Mouse (Mus musculus) heart, postnatal 25 days (tissue): ENCODE data around the gene Bckdha. TPM values are rescaled to one million over a fixed set of nuclear protein-coding genes. Genes with fewer than 3 reads are reported as not detected.
A peak's percentile ranks its signal among the peaks of the same experiment; 100 is the strongest.

Experiments used
- DNase-seq: peaks from one replicate; pipeline ENCODE4 v3.0.0; 2022; ENCODE audit warnings: low spot score
- intact Hi-C: fragments of 180-260 bp; cut with DNase I; formaldehyde crosslinking; loops from one replicate; pipeline ENCODE4 v1.15.1; 2025
- total RNA-seq, 2 experiments: library from RNA; stranded (reverse); gene quantifications; 2 replicates each; pipeline ENCODE4 v1.2.3; 2021

Gene Bckdha
- total RNA-seq, 2 experiments from 2014 or later, result 184 to 199 TPM

- no peak for DNase-seq
- intact Hi-C loops, result loop anchor here (5.0 kb wide), 2 partner anchors 68 to 123 kb away; partner anchors contain the start of gene Hnrnpul1
Observed at GRCm38 (mm10) chr7:25684659-25685058, 25.9 kb upstream of the Bckdha start.

GRCm38 (mm10) chr7:25683474-25684180 is 24.8 kb upstream of the Bckdha start:
- DNase-seq, result no peak
- intact Hi-C loops, result loop anchor here (5.0 kb wide), 1 partner anchor 69 kb away; the partner anchor contains the start of gene Hnrnpul1

DNA sequence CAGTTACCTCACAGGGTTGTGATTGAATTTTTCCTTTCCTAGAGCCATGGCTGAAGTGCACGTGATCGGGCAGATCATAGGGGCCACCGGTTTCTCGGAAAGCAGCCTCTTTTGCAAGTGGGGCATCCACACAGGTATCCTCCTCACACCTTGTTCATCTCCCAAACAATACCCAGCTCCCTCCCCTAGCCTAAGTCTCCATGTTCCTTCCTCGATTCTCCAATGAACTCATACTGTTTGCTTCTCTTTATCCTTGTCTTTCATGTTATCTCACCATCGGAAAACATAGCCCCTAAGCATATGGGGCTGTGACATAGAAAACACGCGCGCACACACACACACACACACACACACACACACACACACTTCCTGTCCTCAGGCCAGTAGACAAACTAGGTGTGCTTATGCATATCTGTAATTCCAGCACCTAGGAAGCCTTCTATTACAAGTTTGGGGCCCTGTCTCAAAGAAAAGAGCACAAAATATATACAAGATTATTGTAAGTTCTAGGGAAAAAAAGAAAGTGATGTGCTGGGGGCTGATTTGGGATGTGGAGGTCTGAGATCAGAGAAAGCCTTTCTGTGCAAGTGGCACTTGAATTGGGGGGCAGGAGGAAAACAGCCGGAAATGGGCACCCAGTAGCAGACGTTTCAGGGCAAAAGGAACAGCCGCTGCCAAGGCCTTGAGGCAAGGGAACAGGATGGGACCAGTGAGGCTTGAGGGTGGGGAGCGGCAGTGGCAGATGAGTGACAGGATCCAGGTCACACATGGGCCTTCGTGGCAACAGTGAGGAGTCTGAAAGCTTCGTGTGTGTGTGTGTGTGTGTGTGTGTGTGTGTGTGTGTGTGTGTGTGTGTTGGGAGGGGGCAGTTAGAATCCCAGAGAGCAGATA is 22.8 kb upstream of the Bckdha start:
- intact Hi-C loops, result loop anchor here (5.0 kb wide), 1 partner anchor 71 kb away; the partner anchor contains the start of gene Hnrnpul1
- DNase-seq, result no peak

- peak; percentile 93 for DNase-seq
- intact Hi-C loops, result loop anchor here (5.0 kb wide), 1 partner anchor 72 kb away; the partner anchor contains the start of gene Hnrnpul1
Observed at GRCm38 (mm10) chr7:25680514-25681258, 21.9 kb upstream of the Bckdha start, which contains the start of gene B9d2. TSS of gene B9d2 (plus strand) at chr7:25680780.

DNA sequence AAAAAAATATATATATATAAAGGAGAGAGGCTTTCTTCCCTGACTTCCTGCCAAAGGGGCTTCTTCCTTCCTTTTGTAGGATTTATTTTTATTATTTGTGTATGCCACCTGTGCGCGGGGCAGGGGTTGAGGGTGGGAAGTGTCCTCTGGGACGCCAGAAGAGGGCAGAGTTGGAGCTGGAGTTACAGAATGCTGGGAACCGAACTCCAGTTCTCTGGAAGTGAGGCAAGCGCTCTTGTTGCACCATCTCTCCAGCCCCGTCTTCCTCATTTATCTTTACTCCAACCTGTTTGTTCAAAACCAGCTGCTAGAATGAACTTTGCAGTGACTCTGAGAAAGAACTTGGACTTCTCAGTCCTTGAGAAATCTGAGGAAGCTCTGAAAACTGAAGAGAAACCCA is 21.2 kb upstream of the Bckdha start:
- intact Hi-C loops, result loop anchor here (5.0 kb wide), 1 partner anchor 72 kb away; the partner anchor contains the start of gene Hnrnpul1
- no peak for DNase-seq

- DNase-seq, result no peak
- intact Hi-C loops, result no loop called here
Observed at GRCm38 (mm10) chr7:25677013-25677412, 18.2 kb upstream of the Bckdha start.

- intact Hi-C loops, result no loop called here
- peak; percentile 73 for DNase-seq
Observed at GRCm38 (mm10) chr7:25676085-25676781, 17.5 kb upstream of the Bckdha start.

DNA sequence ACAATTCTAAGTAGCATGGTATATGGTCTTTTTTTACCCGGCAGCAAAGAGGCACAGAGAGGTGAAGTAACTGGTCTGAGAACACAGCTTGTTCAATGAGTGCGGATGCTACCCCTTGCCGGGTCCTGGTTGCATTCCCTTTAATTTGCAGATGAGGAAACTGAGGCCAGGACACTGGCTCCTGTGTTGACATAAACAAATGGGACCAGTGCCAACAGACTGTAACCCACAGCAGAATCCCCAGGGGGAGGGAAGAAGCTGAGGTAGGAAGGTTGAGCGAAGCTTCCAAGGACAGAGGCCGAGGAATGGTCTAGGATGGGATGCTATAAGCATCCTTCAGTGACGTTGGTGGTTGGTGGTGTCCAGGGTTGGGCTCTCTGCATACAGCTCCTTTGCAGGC is 16.6 kb upstream of the Bckdha start:
- intact Hi-C loops, result no loop called here
- DNase-seq, result no peak

DNA sequence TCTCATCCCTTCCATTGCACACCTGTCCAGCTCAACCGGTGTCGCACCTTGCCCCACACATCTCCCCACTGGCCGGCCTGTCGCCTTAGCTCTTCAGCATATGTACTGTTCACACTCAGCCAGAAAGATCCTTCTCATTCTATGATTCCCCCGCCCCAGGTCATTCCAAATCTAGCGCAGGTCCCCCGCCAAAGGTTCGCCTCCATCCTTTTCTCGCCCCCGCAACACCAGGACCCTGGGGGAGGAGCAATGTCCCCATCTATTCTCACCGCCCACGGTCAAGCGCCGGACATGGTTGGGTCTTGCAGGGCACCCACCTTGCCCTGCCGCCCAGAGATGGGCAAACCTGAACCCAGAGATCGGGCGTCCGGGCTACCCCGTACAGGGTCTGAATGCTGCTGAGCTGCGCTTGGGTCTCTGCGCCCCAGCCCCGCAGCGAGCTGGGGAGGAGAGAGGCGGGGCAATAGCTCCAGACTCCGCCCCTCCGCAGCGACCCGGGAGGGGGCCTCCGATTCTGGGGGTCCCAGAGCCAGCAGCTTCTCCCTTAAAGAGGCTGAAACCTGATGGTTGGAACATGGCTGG is 16.0 kb upstream of the Bckdha start, which contains the start of gene Tmem91:
Gene Tmem91, minus strand, starts transcription at position 448 of the 582 bp plus-strand sequence.
- DNase-seq, result no peak
- intact Hi-C loops, result no loop called here

- DNase-seq, result no peak
- intact Hi-C loops, result no loop called here
Observed at GRCm38 (mm10) chr7:25674297-25674696, 15.5 kb upstream of the Bckdha start.

DNA sequence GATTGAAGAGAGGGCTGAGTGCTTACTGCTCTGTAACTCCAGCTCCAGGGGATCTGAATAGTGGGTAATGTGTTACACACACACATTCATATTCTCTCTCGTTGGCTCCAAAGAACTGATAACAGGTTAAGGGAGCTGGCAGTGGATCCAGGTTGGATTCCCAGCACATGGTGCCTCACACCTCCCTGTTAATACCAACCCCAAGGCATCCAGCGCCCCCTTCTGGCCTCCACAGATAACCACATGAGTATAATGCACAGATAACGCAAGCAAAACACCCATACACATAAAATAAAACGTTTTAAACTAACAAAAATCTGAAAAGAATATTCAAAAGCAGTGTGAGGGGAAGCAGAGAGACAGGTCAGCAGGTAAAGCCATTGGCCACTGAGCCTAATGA is 13.7 kb upstream of the Bckdha start:
- intact Hi-C loops, result no loop called here
- no peak for DNase-seq

DNA sequence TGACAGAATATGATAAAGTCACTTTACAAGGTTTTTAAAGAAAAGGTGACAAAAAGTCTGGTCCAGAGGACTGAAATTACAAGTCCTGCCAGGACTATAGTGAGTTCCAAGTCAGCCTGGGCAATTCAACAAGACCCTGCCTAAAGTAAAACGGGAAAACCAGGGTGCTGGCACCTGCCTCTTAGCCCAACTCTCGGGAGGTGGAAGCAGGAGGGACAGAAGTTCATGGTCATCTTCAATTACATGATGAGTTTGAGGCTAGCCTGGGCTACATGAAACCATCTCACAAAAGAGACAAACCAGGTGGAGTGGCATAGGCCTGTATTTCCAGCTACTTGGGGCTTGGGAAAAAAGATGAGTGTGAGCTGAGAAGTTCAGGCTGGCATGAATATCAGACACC is 12.9 kb upstream of the Bckdha start:
- intact Hi-C loops, result no loop called here
- no peak for DNase-seq

DNA sequence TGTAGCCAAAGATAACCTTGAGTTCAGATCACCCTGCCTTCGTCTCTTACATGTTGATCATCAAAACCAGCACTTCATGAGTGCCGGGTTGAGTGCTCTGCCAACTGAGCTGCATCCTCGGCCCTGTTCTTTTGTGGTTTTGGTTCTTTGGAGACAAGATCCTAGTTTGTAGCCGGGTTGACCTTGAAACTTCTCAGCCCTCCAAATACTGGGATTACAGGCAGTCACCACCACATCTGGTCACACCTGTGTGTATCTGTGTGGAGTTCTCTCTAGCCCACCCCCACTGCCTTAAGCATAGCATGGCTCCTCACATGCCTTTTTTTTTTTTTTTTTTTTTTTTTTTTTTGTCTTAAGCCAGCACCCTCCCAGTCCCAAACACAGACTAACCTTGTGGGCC is 11.3 kb upstream of the Bckdha start:
- DNase-seq, result no peak
- intact Hi-C loops, result no loop called here

DNA sequence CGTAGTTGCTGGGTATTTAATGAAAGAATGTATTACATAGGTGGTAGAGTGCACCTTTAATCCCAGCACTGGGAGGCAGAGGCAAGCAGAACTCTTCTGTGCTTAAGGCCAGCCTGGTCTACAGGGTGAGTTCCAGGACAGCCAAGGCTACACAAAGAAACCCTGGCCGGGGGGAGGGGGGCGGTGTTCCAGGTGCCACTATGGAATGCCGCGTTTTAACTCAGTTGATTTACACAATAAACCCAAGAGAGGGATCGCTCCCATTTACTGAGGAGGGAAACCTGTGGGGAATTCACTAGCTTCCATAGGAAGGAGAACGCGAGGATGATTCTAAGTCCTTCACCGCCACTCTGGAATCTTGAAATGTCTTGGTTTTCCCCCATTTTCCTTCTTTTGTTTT is 10.8 kb upstream of the Bckdha start:
- no peak for DNase-seq
- intact Hi-C loops, result no loop called here

DNA sequence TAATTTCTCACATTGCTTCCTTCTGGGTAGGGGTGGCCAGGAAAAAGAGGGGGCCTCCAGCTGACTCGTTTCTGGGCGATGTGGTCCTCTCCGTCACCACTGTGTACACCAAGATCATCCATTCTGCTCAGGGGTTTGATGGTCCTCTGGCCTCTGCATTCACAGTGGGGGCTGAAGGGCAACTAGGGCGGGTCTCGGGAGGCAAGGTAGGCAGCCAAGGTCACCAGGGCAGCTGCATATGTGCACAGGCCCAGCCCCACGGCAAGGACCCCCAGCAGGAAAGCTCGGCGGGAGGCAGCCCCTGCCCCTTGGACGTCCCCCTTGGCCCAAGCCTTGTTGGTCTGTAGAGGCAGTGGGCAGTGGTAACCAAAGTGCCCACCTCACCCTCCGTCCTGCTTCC is 10.4 kb upstream of the Bckdha start:
- no peak for DNase-seq

GRCm38 (mm10) chr7:25666381-25666780 is 7.6 kb upstream of the Bckdha start:
- intact Hi-C loops, result no loop called here
- DNase-seq, result no peak

More for the DNA sequence above, 10.4 kb upstream of the Bckdha start:
- intact Hi-C loops, result no loop called here

DNA sequence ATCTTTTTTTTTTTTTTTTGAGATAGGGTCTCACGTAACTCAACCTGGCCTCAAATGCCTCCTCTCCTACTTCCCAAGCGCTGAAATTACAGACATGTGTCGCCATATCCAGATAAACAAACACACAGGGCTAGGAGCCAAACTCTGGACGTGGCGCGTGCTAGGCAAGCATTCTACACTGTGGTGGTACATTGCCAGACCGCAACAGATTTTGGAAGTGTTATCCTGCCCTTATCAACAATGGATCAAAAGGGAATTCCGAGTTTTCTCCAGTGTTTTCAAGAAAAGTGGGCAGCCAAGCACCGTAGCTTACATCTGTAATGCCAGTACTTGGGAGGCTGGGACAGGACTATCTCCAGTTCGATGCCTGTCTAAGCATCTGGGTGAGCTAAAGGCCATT is 996 bp downstream of the Bckdha start:
- intact Hi-C loops, result loop anchor here (5.0 kb wide), 1 partner anchor 35 kb away; no protein-coding TSS in a partner anchor
- no peak for DNase-seq

DNA sequence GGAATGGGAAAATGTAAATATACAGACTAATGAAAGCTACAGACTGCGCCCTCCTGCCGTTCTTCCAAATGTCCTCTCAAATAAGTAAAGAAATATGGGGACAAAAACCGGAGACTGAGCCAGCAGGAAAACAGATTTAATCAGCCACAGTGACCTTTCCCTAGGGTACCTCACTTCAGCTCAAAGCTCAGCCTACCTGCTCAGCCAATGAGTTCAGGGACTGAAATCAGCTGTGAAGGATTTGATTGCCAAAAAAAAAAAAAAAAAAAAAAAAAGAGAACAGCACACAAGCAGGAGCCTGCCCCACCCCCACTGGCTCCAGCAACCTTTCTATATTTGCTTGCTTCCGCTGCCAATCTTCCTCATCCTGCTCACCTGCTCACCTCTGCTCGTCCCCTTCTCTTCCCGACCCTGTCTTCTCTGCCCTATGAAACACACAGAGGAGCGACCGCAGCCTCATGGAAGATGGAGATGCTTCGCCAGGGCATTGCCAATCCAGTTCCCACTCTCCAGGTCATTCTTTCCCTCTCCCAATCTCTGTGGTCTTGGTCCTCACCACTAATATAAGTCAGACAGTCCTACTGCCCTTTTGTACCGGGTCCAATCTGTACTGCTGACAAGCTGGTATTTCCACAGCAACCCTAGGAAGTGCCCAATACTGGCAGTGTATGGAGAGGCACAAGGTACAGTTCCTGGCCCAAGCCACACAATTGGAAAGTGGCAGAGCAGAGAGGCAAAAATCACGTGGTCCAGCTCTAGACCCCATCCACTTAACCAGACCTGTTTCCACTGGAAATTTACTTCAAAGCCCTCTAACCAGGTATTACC is 3.0 kb downstream of the Bckdha start:
- DNase-seq, result no peak
- intact Hi-C loops, result loop anchor here (5.0 kb wide), 1 partner anchor 34 kb away; no protein-coding TSS in a partner anchor
